12 mouse cellular contexts compared by ENCODE assay signal in the genomic region with DNA sequence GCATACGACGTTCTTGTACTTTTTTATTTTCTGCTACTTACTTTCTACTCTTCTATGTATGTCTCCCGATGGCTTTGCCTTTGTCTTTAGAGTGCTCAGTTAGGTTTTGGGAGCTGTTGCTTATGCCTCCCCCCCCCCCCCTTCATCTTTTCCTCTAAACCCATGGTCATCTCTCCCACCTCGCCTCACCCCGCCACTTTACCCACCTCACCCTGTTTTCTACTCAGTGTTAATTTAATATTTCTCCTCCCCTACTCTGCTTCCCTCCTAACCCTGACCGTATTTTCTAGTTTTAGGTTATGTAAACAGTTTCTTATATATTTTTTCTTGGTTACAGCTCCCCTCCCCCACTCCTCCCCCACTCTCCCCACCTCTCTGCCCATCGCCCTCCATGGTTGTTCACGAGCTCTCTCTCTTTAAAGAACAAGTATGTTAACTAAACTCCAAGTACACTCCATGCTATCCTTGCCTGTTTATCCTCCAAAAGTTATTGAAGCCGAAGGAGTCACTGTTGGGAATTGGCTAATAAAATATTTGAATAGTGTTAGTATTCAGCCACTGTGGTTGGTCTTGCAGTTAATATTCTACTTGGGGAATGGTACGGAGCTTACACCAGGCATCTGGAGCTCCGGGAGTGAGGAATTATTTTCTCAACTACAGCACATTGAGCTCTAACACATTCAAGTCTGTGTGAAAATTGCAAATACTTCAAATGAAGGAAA. TPM values are rescaled to one million over a fixed set of nuclear protein-coding genes. Genes with fewer than 3 reads are reported as not detected.
DNase-seq lines count a peak whose midpoint lies in the region; ATAC-seq lines count a peak whose summit lies in the region.
"Had no signal": no experiment of that assay in that cellular context is flagged by ENCODE, and none has a peak within 500 bp of the region (broad histone marks: within the 10 kb centered on the region; RNA-seq: fewer than 3 reads in every experiment).

No protein-coding gene starts in this region.

- no peak overlapping the region for H3K9ac ChIP-seq in heart, embryonic 12.5 days
- no peak overlapping the region for H3K9ac ChIP-seq in midbrain, embryonic 12.5 days (replicated peaks)
- no peak overlapping the region for H3K9ac ChIP-seq in midbrain, embryonic 11.5 days (ENCODE audit: low read length)
- no peak overlapping the region for H3K9ac ChIP-seq in stomach, embryonic 15.5 days

- intact Hi-C loops in heart, postnatal 36 days (cut with DNase I), result no loop called here

- H3K9me3 ChIP-seq in heart, embryonic 12.5 days (replicated peaks), result no peaks in the 10 kb centered on the region
- H3K9me3 ChIP-seq in midbrain, embryonic 12.5 days, result no peaks in the 10 kb centered on the region
- no peaks in the 10 kb centered on the region for H3K9me3 ChIP-seq in midbrain, embryonic 11.5 days (ENCODE audit: control insufficient read depth, low read length)
- H3K9me3 ChIP-seq in limb, embryonic 10.5 days (replicated peaks), result no peaks in the 10 kb centered on the region
- H3K9me3 ChIP-seq in stomach, embryonic 15.5 days, result no peaks in the 10 kb centered on the region

- H3K4me3 ChIP-seq in heart, embryonic 12.5 days, result no peak overlapping the region
- H3K4me3 ChIP-seq in midbrain, embryonic 12.5 days, result no peak overlapping the region
- no peak overlapping the region for H3K4me3 ChIP-seq in midbrain, embryonic 11.5 days (ENCODE audit: low read depth, low read length)
- no peak overlapping the region for H3K4me3 ChIP-seq in limb, embryonic 10.5 days
- no peak overlapping the region for H3K4me3 ChIP-seq in stomach, embryonic 15.5 days (replicated peaks)
- H3K4me3 ChIP-seq: left cerebral cortex, adult 2 months had no signal

- peak overlapping the region; percentile 10; the same call in 1 of the 2 replicates for H3K4me2 ChIP-seq in heart, embryonic 12.5 days
- 0 out of 2 replicates have a peak overlapping the region, but pooled peaks have one; percentile 11 for H3K4me2 ChIP-seq in midbrain, embryonic 12.5 days (replicated peaks)
- H3K4me2 ChIP-seq in midbrain, embryonic 11.5 days, result no peak overlapping the region
- H3K4me2 ChIP-seq in stomach, embryonic 15.5 days, result peak overlapping the region; percentile 32

- no peak for DNase-seq in heart, postnatal 36 days
- no peak for DNase-seq in midbrain, embryonic 11.5 days (ENCODE audit: low spot score, missing footprints)
- DNase-seq in limb, embryonic 10.5 days (ENCODE audit: low spot score), result no peak
- DNase-seq in embryo, embryonic 10.5 days (ENCODE audit: low spot score), result no peak
- DNase-seq: gastrocnemius, postnatal 36 days had no signal

- H3K4me1 ChIP-seq in heart, embryonic 12.5 days (replicated peaks), result peaks cover 21% of the 10 kb centered on the region
- H3K4me1 ChIP-seq in midbrain, embryonic 12.5 days, result peaks cover 4% of the 10 kb centered on the region; the same call in 1 of the 2 replicates
- H3K4me1 ChIP-seq in midbrain, embryonic 11.5 days (ENCODE audit: control insufficient read depth, insufficient read depth, low read length), result no peaks in the 10 kb centered on the region
- H3K4me1 ChIP-seq in limb, embryonic 10.5 days, result peaks cover 14% of the 10 kb centered on the region; the same call in 1 of the 2 replicates
- peaks cover 9% of the 10 kb centered on the region; the same call in 1 of the 2 replicates for H3K4me1 ChIP-seq in stomach, embryonic 15.5 days

- peak overlapping the region; percentile 64 for H3K27ac ChIP-seq in heart, embryonic 12.5 days (ENCODE audit: poor library complexity, severe bottlenecking)
- no peak overlapping the region for H3K27ac ChIP-seq in midbrain, embryonic 12.5 days (replicated peaks)
- no peak overlapping the region for H3K27ac ChIP-seq in midbrain, embryonic 11.5 days (ENCODE audit: low read depth, low read length)
- peak overlapping the region; percentile 66 for H3K27ac ChIP-seq in limb, embryonic 10.5 days
- H3K27ac ChIP-seq in stomach, embryonic 15.5 days, result peak overlapping the region; percentile 67
- H3K27ac ChIP-seq: left cerebral cortex, adult 2 months had no signal

- 67% methylated on average over 11 of the region's 11 CpGs for WGBS in heart, embryonic 12.5 days
- 84% methylated on average over 10 of the region's 11 CpGs for WGBS in midbrain, embryonic 12.5 days
- WGBS in midbrain, embryonic 11.5 days, result 82% methylated on average over 11 of the region's 11 CpGs
- 76% methylated on average over 11 of the region's 11 CpGs for WGBS in limb, embryonic 10.5 days
- 49% methylated on average over 11 of the region's 11 CpGs for WGBS in stomach, embryonic 15.5 days

- H3K36me3 ChIP-seq in heart, embryonic 12.5 days, result no peaks in the 10 kb centered on the region
- H3K36me3 ChIP-seq in midbrain, embryonic 12.5 days, result no peaks in the 10 kb centered on the region
- no peaks in the 10 kb centered on the region for H3K36me3 ChIP-seq in midbrain, embryonic 11.5 days (ENCODE audit: control insufficient read depth, insufficient read depth, low read length)
- no peaks in the 10 kb centered on the region for H3K36me3 ChIP-seq in limb, embryonic 10.5 days
- no peaks in the 10 kb centered on the region for H3K36me3 ChIP-seq in stomach, embryonic 15.5 days

- H3K27me3 ChIP-seq in heart, embryonic 12.5 days (replicated peaks), result no peaks in the 10 kb centered on the region
- no peaks in the 10 kb centered on the region for H3K27me3 ChIP-seq in midbrain, embryonic 12.5 days
- no peaks in the 10 kb centered on the region for H3K27me3 ChIP-seq in midbrain, embryonic 11.5 days (ENCODE audit: control insufficient read depth, insufficient read depth, low read length)
- no peaks in the 10 kb centered on the region for H3K27me3 ChIP-seq in limb, embryonic 10.5 days (ENCODE audit: low read depth, poor library complexity, severe bottlenecking)
- no peaks in the 10 kb centered on the region for H3K27me3 ChIP-seq in stomach, embryonic 15.5 days (replicated peaks)

- no peak for ATAC-seq in heart, embryonic 12.5 days (ENCODE audit: insufficient number of reproducible peaks, low FRiP score)
- no peak for ATAC-seq in midbrain, embryonic 12.5 days (ENCODE audit: low FRiP score, low read depth)
- no peak for ATAC-seq in midbrain, embryonic 11.5 days (ENCODE audit: low FRiP score)
- peak; percentile 23; the same call in 1 of the 2 replicates for ATAC-seq in stomach, embryonic 15.5 days (ENCODE audit: insufficient read depth, low FRiP score, low read depth)
- ATAC-seq in activated CD4-positive, CD25-positive, alpha-beta regulatory T cell, adult 4 months, result no peak

RNA-seq across cellular contexts. Expression of gene Myoz2, which starts 59.0 kb away (rescaled TPM):
- 154 and 163 TPM in 2 replicates for polyA plus RNA-seq in heart, embryonic 12.5 days (2016; fragmentation: Nextera tagmentation; extraction: Ambion mirVana)
- total RNA-seq in heart, postnatal 36 days (2021), result 1,000 to 10,000 TPM; 2,084 to 2,239 TPM
- not detected in 2 replicates for polyA plus RNA-seq in midbrain, embryonic 12.5 days (2016; fragmentation: Nextera tagmentation; extraction: Ambion mirVana)
- not detected in 2 replicates for polyA plus RNA-seq in midbrain, embryonic 11.5 days (2014; fragmentation: Nextera tagmentation; extraction: Ambion mirVana)
- 0.11 TPM in 1 of 2 replicates, not detected in the other for polyA plus RNA-seq in limb, embryonic 10.5 days (2016; fragmentation: Nextera tagmentation; extraction: Ambion mirVana)
- polyA plus RNA-seq in stomach, embryonic 15.5 days (2015; fragmentation: Nextera tagmentation; extraction: Ambion mirVana), result 0.95 and 1.2 TPM in 2 replicates
- polyA plus RNA-seq in activated CD4-positive, CD25-positive, alpha-beta regulatory T cell, adult 4 months (2017; shearing (Covaris generic)), result not detected
- total RNA-seq: left cerebral cortex, adult 2 months; monocyte, adult 5-6 weeks had no signal
- polyA plus RNA-seq: thymus, postnatal 0 days had no signal

Comparison
In these comparisons a context has a peak if more than half of its experiments do, and no peak if none do; other contexts are left out.
1. H3K27ac ChIP-seq: peak in heart, embryonic 12.5 days (single experiment), limb, embryonic 10.5 days (single experiment) and stomach, embryonic 15.5 days (single experiment); none in midbrain, embryonic 12.5 days (single experiment) and midbrain, embryonic 11.5 days (single experiment).
2. RNA of gene Myoz2, which starts 59.0 kb away (polyA plus RNA-seq): 154 to 163 TPM in heart, embryonic 12.5 days; 0.95 to 1.2 TPM in stomach, embryonic 15.5 days, 0.11 TPM in limb, embryonic 10.5 days, not detected in activated CD4-positive, CD25-positive, alpha-beta regulatory T cell, adult 4 months, not detected in midbrain, embryonic 12.5 days and not detected in midbrain, embryonic 11.5 days; every median in the first group is over 10 times any median in the second.